Mouse (Mus musculus): ENCODE measurements around the gene Prkd1.
"Not testable (repeated sequence)": the region's sequence is repeated elsewhere in the genome, so short reads cannot be mapped to it uniquely, and the experiment has no call there.

Gene Prkd1

GRCm38 (mm10) chr12:50648671-50649541 is at the start of gene Prkd1:
TSS of gene Prkd1 (minus strand) at chr12:50649098.
- DNase-seq: peak; percentile 59 to 61

- DNase-seq: peak; percentile 12 to 28
These were observed 48.6 kb upstream of the Prkd1 start for GRCm38 (mm10) chr12:50697492-50697891.

GRCm38 (mm10) chr12:50648176-50648670 is 675 bp downstream of the Prkd1 start:
- peak; percentile 9 to 20 for DNase-seq

GRCm38 (mm10) chr12:50646857-50647256 is 2.0 kb downstream of the Prkd1 start:
- no peak for DNase-seq

GRCm38 (mm10) chr12:50642671-50643070 is 6.2 kb downstream of the Prkd1 start:
- no peak for DNase-seq

GRCm38 (mm10) chr12:50640171-50640570 is 8.7 kb downstream of the Prkd1 start:
- no peak for DNase-seq

GRCm38 (mm10) chr12:50634436-50634835 is 14.5 kb downstream of the Prkd1 start:
- peak in 1 of 2 experiments; percentile 6 for DNase-seq

- not testable (repeated sequence) for DNase-seq
These were observed 22.8 kb downstream of the Prkd1 start for GRCm38 (mm10) chr12:50626100-50626499.

GRCm38 (mm10) chr12:50624175-50624574 is 24.7 kb downstream of the Prkd1 start:
- DNase-seq: no peak

GRCm38 (mm10) chr12:50615852-50616251 is 33.0 kb downstream of the Prkd1 start:
- DNase-seq: no peak

GRCm38 (mm10) chr12:50614341-50614740 is 34.6 kb downstream of the Prkd1 start:
- DNase-seq: no peak

GRCm38 (mm10) chr12:50606703-50607500 is 42.0 kb downstream of the Prkd1 start:
- no peak for DNase-seq

- DNase-seq: no peak
These were observed 49.5 kb downstream of the Prkd1 start for GRCm38 (mm10) chr12:50599370-50599769.

- DNase-seq: no peak
These were observed 50.6 kb downstream of the Prkd1 start for GRCm38 (mm10) chr12:50598053-50598988.

- DNase-seq: no peak
These were observed 51.4 kb downstream of the Prkd1 start for GRCm38 (mm10) chr12:50597467-50597866.

GRCm38 (mm10) chr12:50595777-50596176 is 53.1 kb downstream of the Prkd1 start:
- DNase-seq: no peak

GRCm38 (mm10) chr12:50594506-50594905 is 54.4 kb downstream of the Prkd1 start:
- DNase-seq: no peak

- DNase-seq: no peak
These were observed 55.4 kb downstream of the Prkd1 start for GRCm38 (mm10) chr12:50593481-50593880.

GRCm38 (mm10) chr12:50588137-50588761 is 60.6 kb downstream of the Prkd1 start:
- DNase-seq: no peak

GRCm38 (mm10) chr12:50565198-50565597 is 83.7 kb downstream of the Prkd1 start:
- DNase-seq: no peak

GRCm38 (mm10) chr12:50560536-50560935 is 88.4 kb downstream of the Prkd1 start:
- DNase-seq: no peak

- no peak for DNase-seq
These were observed 90.7 kb downstream of the Prkd1 start for GRCm38 (mm10) chr12:50558231-50558630.
